Mouse (Mus musculus) spleen, adult 2 months (tissue): Measurements from ENCODE around the gene Gpr3.

Experiments
- CTCF ChIP-seq: fragments of 200-500 bp; IDR thresholded peaks from 2 replicates; pipeline ENCODE4 v1.5.1; 2011; ENCODE audit warnings: mild to moderate bottlenecking, inconsistent platforms; ENCODE audit not compliant: insufficient read depth, insufficient read length, insufficient replicate concordance; ENCODE audit errors: extremely low read depth
- POLR2A ChIP-seq: fragments of 200-500 bp; IDR thresholded peaks from 2 replicates; pipeline ENCODE4 v1.6.1; 2011; ENCODE audit warnings: low read depth, low read length, inconsistent platforms

GRCm38 (mm10) chr4:133179258-133179657 is 33.1 kb downstream of the Gpr3 start:
- no peak for TF ChIP-seq POLR2A
- TF ChIP-seq CTCF = no peak
